23 mouse cellular contexts compared by ENCODE assay signal in genomic region chr14:118621449-118621789, GRCm38 (mm10).
A peak's percentile ranks its signal among the peaks of the same experiment; 100 is the strongest.
DNase-seq lines count a peak whose midpoint lies in the region; TF ChIP-seq lines count a peak whose summit lies in the region.
"Had no signal": no experiment of that assay in that cellular context is flagged by ENCODE, and none has a peak within 500 bp of the region (broad histone marks: within the 10 kb centered on the region; RNA-seq: fewer than 3 reads in every experiment).

No protein-coding gene starts in this region.

- no peak overlapping the region for H3K9ac ChIP-seq in ES-E14 (ENCODE audit: insufficient read depth, low read depth, low read length, poor library complexity, severe bottlenecking)
- H3K9ac ChIP-seq: embryonic facial prominence, embryonic 15.5 days; forebrain, embryonic 15.5 days; hindbrain, embryonic 14.5 days had no signal

- intact Hi-C loops in heart, postnatal 10 days (cut with DNase I): no loop called here

- in situ Hi-C loops in ES-E14 (cut with MboI; ENCODE audit: low sequenced_read_pairs in 2 of 2, unreplicated experiment in 2 of 2): no loop called here

- H3K27ac ChIP-seq in ES-E14 (ENCODE audit: insufficient read depth, low read depth, low read length, poor library complexity, severe bottlenecking): peak overlapping the region; percentile 43; the same call in 1 of the 2 replicates
- H3K27ac ChIP-seq: embryonic facial prominence, embryonic 15.5 days; forebrain, embryonic 10.5 days; forebrain, embryonic 15.5 days; heart, embryonic 10.5 days; hindbrain, embryonic 10.5 days; hindbrain, embryonic 14.5 days had no signal

- no peak for DNase-seq in ES-E14 (ENCODE audit: low read depth, low spot score)
- DNase-seq in R1 (ENCODE audit: low read depth, low spot score): peak; percentile 77
- peak; percentile 24 to 44 for DNase-seq in kidney, adult 8-10 months
- DNase-seq in kidney, postnatal 25 days: peak; percentile 39
- no peak for DNase-seq in heart, postnatal 10 days
- no peak for DNase-seq in heart, postnatal 4 days
- no peak for DNase-seq in adrenal gland, postnatal 10 days
- DNase-seq in heart, adult 11 months: no peak
- DNase-seq: adrenal gland, postnatal 25 days; cerebellum, adult 8-10 months; cerebellum, postnatal 14 days; embryo, embryonic 11 days; gastrocnemius, postnatal 36 days; heart, adult 18-20 months; heart, postnatal 14 days had no signal

- no peak overlapping the region for H3K4me3 ChIP-seq in ES-E14 (ENCODE audit: insufficient read depth in 1 of 2, low read depth in 1 of 2, low read length in 2 of 2, poor library complexity in 1 of 2, severe bottlenecking in 1 of 2)
- H3K4me3 ChIP-seq: embryonic facial prominence, embryonic 15.5 days; erythroblast, embryonic 14.5 days; forebrain, embryonic 10.5 days; forebrain, embryonic 15.5 days; heart, embryonic 10.5 days; hindbrain, embryonic 10.5 days had no signal

- H3K9me3 ChIP-seq in ES-E14 (ENCODE audit: control insufficient read depth, insufficient read depth, low read depth, low read length): no peaks in the 10 kb centered on the region
- H3K9me3 ChIP-seq: embryonic facial prominence, embryonic 15.5 days; forebrain, embryonic 10.5 days; forebrain, embryonic 15.5 days; G1E; heart, embryonic 10.5 days had no signal

- peaks cover 33% of the 10 kb centered on the region for H3K36me3 ChIP-seq in ES-E14 (ENCODE audit: control insufficient read depth, insufficient read depth, low read length, poor library complexity, severe bottlenecking)
- H3K36me3 ChIP-seq: embryonic facial prominence, embryonic 15.5 days; forebrain, embryonic 10.5 days; forebrain, embryonic 15.5 days; heart, embryonic 10.5 days; hindbrain, embryonic 10.5 days had no signal

- H3K4me1 ChIP-seq in ES-E14 (ENCODE audit: control insufficient read depth in 2 of 2, insufficient read depth in 2 of 2, low read length in 2 of 2, poor library complexity in 1 of 2): peaks cover 0 to 2% of the 10 kb centered on the region in 2 experiments; a peak in 1 of 4 replicates
- H3K4me1 ChIP-seq: embryonic facial prominence, embryonic 15.5 days; forebrain, embryonic 10.5 days; forebrain, embryonic 15.5 days; hindbrain, embryonic 10.5 days had no signal

TF ChIP-seq in ES-E14, 5 proteins besides CTCF, POLR2A, EP300 and RAD21:
- no peak for TF ChIP-seq ZNF384 (IDR thresholded peaks at IDR 0.05; ENCODE audit: low read depth, low read length)
- TF ChIP-seq MAFK (IDR thresholded peaks at IDR 0.05; ENCODE audit: insufficient read depth, low read depth, low read length): no peak
- TF ChIP-seq ZC3H11A (IDR thresholded peaks at IDR 0.05; ENCODE audit: borderline replicate concordance, low read depth, low read length): no peak

Comparison
In these comparisons a context has a peak if more than half of its experiments do, and no peak if none do; other contexts are left out.
1. DNase-seq: peak in R1 (single experiment), kidney, adult 8-10 months (2 of 2) and kidney, postnatal 25 days (2 of 2); none in ES-E14 (single experiment), heart, postnatal 10 days (0 of 2), heart, postnatal 4 days (single experiment), adrenal gland, postnatal 10 days (single experiment) and heart, adult 11 months (single experiment).